Mouse (Mus musculus): ENCODE data around the gene Gemin4.

GRCm38 (mm10) chr11:76253918-76254264, 36.4 kb upstream of the Gemin4 start:
- no peak for TF ChIP-seq CTCF (IDR thresholded peaks at IDR 0.05; ENCODE audit: extremely low read depth, insufficient read length, insufficient replicate concordance, low read depth, low read length)
- TF ChIP-seq POLR2A (IDR thresholded peaks at IDR 0.05; ENCODE audit: low read depth, low read length): no peak
